Mouse (Mus musculus): Measurements from ENCODE around the gene Uvssa. TPM values are rescaled to one million over a fixed set of nuclear protein-coding genes. Genes with fewer than 3 reads are reported as not detected.
"Not testable (repeated sequence)": the region's sequence is repeated elsewhere in the genome, so short reads cannot be mapped to it uniquely, and the experiment has no call there.

Uvssa gene
- 10 to 100 TPM in 2 of 4 experiments, 1 to 10 TPM in 2; 6.1 to 18.4 (median 13.6) TPM for total RNA-seq (2022)

GRCm38 (mm10) chr5:33378302-33378854, at the start of gene Uvssa:
Uvssa (plus strand) TSS chr5:33378549.
- DNase-seq: peak; percentile 98

- no peak for DNase-seq
These were observed 43.7 kb upstream of the Uvssa start for GRCm38 (mm10) chr5:33334381-33335272.

GRCm38 (mm10) chr5:33335273-33335976, 42.9 kb upstream of the Uvssa start, which contains the start of gene Maea:
Maea (plus strand) TSS chr5:33335509.
- DNase-seq: peak; percentile 97

GRCm38 (mm10) chr5:33335977-33336360, 42.4 kb upstream of the Uvssa start:
- no peak for DNase-seq

GRCm38 (mm10) chr5:33337206-33337605, 41.1 kb upstream of the Uvssa start:
- no peak for DNase-seq

- no peak for DNase-seq
These were observed 37.2 kb upstream of the Uvssa start for GRCm38 (mm10) chr5:33341165-33341564.

GRCm38 (mm10) chr5:33342248-33342647, 36.1 kb upstream of the Uvssa start:
- DNase-seq: not testable (repeated sequence)

GRCm38 (mm10) chr5:33342821-33343220, 35.5 kb upstream of the Uvssa start:
- no peak for DNase-seq

GRCm38 (mm10) chr5:33343571-33343970, 34.8 kb upstream of the Uvssa start:
- no peak for DNase-seq

- no peak for DNase-seq
These were observed 34.3 kb upstream of the Uvssa start for GRCm38 (mm10) chr5:33344070-33344469.

GRCm38 (mm10) chr5:33347620-33348019, 30.7 kb upstream of the Uvssa start:
- no peak for DNase-seq

GRCm38 (mm10) chr5:33349205-33349604, 29.1 kb upstream of the Uvssa start:
- DNase-seq: no peak

GRCm38 (mm10) chr5:33349706-33350105, 28.6 kb upstream of the Uvssa start:
- no peak for DNase-seq

GRCm38 (mm10) chr5:33351556-33352272, 26.6 kb upstream of the Uvssa start:
- no peak for DNase-seq

- DNase-seq: no peak
These were observed 26.1 kb upstream of the Uvssa start for GRCm38 (mm10) chr5:33352273-33352645.

- no peak for DNase-seq
These were observed 25.3 kb upstream of the Uvssa start for GRCm38 (mm10) chr5:33353011-33353410.

- DNase-seq: no peak
These were observed 20.9 kb upstream of the Uvssa start for GRCm38 (mm10) chr5:33357494-33357893.

- peak; percentile 48 for DNase-seq
These were observed 19.9 kb upstream of the Uvssa start for GRCm38 (mm10) chr5:33358467-33358866.

GRCm38 (mm10) chr5:33363263-33363662, 15.1 kb upstream of the Uvssa start:
- DNase-seq: no peak

GRCm38 (mm10) chr5:33368651-33369050, 9.7 kb upstream of the Uvssa start:
- DNase-seq: no peak

- DNase-seq: no peak
These were observed 7.2 kb upstream of the Uvssa start for GRCm38 (mm10) chr5:33371137-33371536.

- DNase-seq: no peak
These were observed 6.7 kb upstream of the Uvssa start for GRCm38 (mm10) chr5:33371668-33372067.

Measured in adrenal gland, adult 8-10 months (tissue).